Mouse (Mus musculus): Measurements from ENCODE around the gene Asb2. TPM values are rescaled to one million over a fixed set of nuclear protein-coding genes. Genes with fewer than 3 reads are reported as not detected.
A peak's percentile ranks its signal among the peaks of the same experiment; 100 is the strongest.

Asb2 gene
- total RNA-seq, 2 experiments from 2014 or later, result 344 to 526 TPM

DNA sequence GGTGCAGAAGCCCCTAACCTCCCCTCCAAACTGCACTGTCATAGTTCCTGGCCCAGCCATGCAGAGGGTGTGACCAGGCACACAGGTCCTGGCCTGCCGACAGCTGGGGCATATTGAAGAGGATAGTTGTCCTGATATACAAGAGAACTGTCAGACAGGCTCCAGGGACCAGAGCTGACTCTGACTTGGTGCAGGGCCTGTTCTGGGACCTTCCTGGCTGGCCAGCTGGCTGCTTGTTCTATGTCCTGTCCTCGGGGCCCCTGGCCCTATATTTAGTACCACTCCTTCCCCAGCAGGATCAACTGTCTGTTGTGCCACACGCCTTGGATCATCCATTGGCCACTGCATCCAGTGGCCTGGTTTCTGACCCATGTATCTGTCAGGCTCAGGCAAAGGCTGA, 6.5 kb upstream of the Asb2 start:
- intact Hi-C loops (cut with DNase I), result no loop called here
- peak; percentile 40 to 63 for DNase-seq

DNA sequence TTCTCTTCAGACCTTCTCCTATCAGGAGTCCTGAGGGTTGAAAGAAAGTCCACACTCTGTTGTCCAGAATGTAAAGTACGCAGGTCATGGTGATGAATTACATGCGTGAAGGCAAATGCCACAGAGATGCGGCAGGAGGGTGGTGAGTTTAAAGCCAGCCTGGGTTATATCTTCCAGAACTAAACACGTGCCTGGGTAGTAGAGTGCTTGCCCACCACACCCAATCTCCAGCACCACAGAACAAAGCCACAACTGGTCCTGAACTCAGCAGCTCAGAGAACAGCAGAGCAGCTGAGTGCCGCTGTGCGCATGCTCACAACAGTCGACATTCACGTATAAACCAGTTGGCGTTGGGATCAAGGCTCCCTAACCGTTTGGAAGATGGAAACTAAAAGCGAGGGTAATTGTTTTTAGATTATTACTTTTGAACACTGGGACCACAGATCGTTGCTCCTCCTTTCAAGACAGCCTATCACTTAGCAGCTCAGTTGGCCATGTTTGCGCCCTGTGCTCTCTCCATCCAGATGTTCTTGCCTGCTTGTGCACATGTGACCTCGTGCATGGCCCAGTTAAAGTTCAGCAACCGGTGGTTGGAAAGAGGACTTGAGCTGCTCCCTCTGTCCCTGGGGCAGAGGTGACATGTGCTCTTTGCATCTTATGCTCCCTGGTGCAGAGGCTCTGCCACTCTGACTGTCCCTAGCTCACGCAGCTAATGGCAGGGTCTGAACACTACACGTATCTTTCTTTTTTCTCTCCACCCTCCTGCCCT, 5.9 kb upstream of the Asb2 start:
- no peak for DNase-seq
- intact Hi-C loops (cut with DNase I), result no loop called here

DNA sequence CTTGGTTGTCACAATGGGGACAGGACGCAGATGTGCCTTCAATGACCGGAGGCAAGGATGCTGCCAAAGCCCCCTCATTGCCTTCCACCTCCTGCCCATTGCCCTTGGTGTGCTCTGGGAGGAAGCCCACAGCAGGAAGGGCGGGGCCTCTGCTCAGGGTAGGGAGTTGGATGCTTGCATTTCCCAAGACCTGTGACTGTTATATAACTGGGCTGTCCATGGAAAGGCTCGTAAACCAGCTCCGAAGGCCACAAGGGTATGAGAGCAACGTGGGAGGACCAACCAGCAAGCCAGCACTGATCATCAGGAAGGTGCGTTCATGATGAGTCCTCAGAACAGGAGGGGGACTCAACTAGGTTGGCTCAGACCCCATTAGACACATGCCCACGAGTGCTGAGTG, 5.0 kb upstream of the Asb2 start:
- intact Hi-C loops (cut with DNase I), result no loop called here
- DNase-seq, result no peak

DNA sequence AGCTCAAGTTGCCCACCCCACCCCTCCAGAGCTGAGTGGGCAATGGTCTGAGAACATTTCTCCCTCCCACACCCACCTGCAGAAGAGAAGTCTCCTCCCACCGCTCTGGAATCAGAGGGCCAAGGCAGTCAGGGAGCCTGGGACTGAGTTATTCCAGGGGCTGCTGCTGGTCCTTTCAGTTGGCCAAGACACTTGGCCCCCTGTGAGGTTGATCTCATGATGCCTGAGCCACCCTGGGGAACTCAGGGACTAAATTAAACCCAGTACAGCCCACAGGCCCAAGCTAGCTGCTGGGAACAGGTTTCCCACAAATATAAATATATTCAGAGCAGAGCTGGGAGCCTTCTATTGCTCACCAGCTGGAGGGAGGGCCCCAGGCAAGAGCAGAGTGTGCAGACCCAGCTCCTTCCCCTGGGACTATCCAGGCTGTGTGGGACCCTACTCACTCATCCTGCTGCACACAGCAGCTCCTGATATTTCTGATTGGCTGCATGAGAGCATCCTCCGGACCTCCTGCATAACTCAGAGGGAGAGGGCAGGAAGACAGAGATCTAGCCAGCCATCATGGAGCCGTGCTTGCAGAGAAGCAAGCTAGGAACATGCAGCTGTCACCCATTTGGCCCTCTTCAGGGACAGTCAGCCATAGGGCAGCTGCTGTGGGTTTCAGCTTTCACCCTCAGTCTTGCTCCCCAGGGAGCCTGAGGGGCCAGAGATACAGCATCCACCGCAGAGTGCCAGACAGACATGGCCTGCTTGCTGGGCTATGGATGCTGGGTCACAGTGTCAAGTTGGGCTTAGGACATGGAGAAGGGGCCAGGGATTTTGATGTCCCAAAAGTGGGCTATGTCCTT, 3.4 kb upstream of the Asb2 start:
- intact Hi-C loops (cut with DNase I), result no loop called here
- DNase-seq, result peak; percentile 45 to 53

DNA sequence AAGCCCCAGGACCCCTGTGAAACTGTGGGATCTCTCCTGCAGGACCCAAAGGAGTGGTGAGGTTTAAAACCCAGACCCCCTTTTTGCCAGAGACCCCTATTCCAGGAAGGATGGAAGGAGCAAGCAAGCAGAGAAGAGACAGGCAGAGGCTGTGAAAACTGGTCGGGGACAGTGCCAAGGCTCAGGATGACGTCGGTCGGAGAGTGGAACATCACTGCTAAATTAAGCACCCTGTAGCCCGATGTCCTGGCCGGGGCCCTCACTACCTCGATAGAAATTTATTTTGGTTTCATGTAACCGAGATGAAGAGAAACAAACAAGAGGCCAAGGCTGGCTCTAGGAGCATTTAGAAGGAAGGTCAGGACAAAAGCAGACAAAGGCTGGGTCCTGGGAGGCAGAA, 2.4 kb upstream of the Asb2 start:
- DNase-seq, result peak; percentile 58 to 68
- intact Hi-C loops (cut with DNase I), result no loop called here

DNA sequence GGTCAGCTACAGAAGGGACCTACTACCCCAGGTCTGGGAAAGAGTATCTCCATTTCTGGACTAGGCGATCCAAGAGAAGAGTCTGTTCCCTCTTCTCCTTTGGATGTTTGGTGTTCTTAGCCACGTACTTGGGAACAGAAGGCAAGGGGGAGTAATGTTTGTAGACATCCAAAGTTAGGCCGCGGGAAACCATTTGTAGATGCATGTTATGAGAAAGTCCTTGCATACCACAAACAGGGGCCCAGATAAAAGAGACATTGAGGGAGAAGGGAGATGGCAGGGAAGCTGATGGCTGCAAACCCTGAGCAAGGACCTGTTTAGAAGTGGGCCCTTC, 581 bp upstream of the Asb2 start:
- intact Hi-C loops (cut with DNase I), result no loop called here
- no peak for DNase-seq

DNA sequence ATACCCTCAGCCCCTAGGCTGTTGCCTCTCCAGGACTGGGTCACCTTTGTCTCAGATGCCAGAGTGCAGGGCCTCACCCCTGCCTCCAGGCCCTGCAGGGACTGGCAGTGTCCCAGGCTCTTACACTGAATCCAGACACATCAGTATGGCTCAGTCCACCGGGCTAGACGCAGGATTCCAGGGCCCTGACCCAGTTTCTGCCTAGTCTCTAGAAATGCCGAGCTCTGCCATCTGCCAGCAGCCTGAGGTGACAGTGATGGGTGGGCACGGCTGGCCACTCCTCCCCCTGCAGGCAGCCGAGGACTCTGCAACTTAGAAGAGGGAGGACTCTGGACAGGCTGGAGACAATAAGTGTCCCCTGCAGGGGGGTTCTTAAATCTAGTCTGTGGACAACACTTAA, 2.3 kb downstream of the Asb2 start:
- DNase-seq, result peak; percentile 66 to 74
- intact Hi-C loops (cut with DNase I), result no loop called here

DNA sequence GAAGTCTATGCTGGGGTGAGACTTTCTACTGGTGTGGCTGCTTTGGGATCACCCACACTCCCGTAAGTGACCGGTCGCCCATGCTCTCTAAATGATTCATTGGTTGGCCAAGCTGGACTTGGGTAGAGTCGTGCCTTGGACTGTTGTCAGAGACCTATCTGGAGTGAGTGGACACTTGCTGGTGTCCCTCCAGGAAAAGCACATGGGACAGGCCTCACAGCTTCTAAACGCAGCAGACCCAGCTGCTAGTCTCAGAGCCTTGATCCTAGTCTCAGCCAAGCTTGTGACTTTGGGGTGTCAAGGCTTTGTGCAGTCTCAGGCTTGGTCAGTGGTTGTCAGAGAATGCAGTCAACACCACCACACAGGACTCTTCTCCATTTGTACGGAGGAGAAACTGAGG, 3.1 kb downstream of the Asb2 start:
- intact Hi-C loops (cut with DNase I), result no loop called here
- DNase-seq, result peak in 1 of 2 experiments; percentile 64

DNA sequence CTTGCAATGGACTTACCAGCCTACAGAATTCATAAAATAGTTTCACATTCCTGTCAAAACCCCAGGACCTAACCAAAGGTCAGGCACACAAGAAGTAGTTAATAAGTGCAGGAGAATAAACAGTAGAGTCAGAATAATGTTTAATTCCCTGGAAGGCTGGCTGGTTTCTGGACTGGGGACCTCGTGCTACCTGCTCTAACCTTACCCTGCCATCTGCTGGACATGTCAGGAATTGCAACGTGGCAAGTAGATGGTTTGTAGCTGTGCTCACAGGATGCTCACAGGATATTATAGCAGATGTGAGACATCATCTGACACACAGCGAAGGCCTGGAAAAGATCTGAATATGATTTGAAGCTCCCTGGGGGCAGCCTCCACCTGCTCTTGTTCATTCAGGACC, 7.3 kb downstream of the Asb2 start:
- intact Hi-C loops (cut with DNase I), result no loop called here
- DNase-seq, result peak; percentile 55 to 69

DNA sequence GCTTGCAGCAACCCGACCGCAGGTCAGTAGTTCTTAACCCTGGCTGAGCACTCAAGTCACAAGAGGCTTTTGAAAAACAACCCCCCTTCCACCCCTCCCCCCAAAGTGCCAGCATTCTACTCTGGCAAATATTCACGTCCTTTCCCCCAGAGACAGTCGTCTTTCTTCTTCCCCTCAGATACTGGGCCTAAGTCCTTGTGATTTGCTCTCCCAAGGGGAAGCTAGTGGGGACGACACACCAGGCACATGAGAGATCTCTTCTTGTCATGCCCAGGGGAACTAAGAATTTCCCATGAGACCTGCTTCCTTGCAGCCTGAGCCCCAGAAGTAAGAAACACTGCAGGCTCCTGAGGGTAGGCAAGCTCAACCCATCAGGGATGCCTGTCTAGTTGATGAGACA, 8.4 kb downstream of the Asb2 start:
- intact Hi-C loops (cut with DNase I), result loop anchor here (1.0 to 2.0 kb wide), 2 partner anchors 19 to 21 kb away; no protein-coding TSS in a partner anchor
- DNase-seq, result no peak

DNA sequence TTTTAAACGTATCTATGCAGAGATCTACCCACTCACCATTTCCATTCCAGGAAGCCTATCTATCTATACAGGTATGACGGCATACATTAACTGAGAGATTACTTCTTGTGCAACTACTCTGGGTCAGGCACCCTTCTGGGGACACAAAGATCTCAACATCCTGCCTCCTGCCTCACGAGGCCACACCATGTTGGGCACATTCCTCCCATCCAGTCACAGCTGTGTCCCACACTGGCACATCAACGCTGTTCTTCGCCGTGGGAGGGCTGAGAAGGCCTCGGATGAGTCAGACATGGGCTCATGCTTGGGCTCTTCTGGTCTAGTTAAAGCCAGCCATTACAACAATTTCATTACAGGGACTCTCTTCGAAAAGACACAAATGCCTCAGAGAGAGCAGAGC, 8.9 kb downstream of the Asb2 start:
- DNase-seq, result no peak
- intact Hi-C loops (cut with DNase I), result loop anchor here (1.0 to 2.0 kb wide), 2 partner anchors 20 to 21 kb away; no protein-coding TSS in a partner anchor

DNA sequence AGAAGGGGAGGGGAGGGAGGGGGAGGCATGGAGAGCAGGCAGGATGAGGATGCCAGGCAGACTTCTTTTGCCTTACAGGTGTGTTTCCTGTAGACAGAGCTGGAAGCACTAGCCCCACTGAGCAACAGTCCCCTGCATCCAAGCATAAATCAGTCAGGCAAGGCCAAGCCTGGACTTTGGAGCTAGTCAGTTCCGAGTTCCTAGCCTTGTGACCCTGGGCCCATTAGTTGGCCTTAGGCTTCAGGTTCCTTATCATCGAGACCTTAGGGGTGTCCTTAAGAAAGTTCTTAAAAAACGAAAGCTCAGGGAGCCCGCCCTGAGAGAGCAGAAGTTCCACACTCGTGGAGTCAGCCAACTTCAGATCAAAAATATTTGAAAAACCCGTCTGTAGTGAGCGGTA, 10.9 kb downstream of the Asb2 start:
- intact Hi-C loops (cut with DNase I), result no loop called here
- DNase-seq, result no peak

DNA sequence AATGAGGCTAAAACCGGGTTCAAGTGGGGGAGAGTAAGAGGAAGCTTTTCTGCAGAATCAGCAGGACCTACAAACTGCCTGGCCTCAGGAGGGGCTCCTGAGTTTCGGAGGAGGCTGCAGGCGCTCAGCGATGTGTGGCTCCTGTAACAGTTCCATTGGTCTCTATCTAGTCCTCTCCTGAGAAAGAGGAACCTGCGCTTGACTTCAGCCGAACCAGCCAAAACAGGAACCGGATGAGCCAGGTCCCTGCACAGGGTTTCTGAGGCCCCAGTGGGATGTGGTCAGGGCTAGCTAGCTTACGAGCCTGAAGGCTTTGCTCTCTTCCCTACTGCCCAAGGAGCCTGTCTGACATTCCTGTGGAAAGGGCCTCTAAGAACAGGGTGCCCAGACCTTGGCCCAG, 12.3 kb downstream of the Asb2 start:
- DNase-seq, result no peak
- intact Hi-C loops (cut with DNase I), result no loop called here

DNA sequence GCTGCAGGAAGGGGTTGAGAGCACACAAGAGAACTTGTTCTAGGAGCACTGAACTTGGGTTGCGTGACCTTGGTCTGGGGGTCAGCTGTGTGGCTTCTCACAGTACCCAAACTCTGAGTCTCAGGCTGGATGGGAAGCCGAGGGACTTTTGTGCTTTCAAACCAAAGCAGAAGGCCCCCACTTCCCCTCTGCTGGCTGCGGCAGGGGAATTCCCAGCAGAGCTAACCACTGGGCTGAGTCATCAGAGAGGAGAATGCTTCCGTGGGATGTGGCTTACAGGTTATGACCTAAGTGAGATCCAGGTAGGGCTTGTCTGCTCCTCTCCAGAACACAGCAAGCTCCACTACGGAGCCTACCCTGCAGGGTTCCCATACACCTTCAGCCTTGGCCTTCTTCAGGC, 14.6 kb downstream of the Asb2 start:
- DNase-seq, result no peak
- intact Hi-C loops (cut with DNase I), result no loop called here

DNA sequence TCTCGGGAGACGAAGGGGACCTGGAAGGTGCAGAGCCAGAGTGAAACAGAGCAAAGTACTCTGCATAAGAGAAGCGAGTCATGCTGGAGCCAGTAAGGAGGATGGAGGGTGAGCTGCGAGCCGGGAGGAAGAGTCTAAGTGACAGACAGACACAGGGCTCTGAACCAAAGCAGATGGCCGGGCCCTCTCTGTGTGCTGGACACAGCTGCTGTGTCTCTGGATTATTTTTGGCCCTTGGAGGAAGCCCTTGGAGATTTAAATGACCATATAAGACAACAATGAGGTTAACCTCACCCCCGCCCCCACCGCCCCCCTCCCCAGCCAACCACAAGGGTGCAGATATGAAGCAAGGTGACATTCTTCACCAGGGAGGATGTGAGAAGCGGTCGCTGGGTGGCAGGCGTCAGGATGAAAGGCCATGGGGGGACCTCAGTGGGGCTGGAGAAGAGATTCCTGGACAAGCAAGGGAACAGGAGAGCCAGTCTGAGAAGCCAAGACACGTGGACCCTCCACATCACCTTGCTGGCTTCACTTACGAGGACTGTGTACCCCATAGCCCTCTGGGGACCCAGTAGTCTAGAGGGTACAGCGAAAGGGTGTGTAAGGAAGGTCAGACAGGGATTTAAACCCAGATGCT, 17.5 kb downstream of the Asb2 start:
- DNase-seq, result no peak
- intact Hi-C loops (cut with DNase I), result no loop called here

DNA sequence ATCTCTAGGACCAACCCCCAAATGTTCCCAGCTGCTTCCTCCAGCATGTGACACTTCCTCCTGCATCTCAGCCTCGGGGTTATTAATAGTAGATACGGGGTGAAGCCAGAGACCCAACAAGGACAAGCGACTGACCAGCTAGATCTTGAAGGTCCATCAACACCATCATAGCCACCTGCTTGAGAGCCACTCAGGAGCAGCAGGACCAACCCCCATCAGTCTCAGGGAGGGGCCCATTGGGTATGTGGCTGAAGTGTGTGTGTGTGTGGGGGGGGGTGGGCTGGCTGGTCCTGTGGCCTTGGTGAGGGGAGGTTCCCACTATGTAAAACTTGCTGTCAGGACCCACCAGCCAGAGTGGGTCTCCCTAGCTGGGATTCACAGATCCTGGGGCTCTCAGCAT, 19.0 kb downstream of the Asb2 start:
- intact Hi-C loops (cut with DNase I), result no loop called here
- no peak for DNase-seq

DNA sequence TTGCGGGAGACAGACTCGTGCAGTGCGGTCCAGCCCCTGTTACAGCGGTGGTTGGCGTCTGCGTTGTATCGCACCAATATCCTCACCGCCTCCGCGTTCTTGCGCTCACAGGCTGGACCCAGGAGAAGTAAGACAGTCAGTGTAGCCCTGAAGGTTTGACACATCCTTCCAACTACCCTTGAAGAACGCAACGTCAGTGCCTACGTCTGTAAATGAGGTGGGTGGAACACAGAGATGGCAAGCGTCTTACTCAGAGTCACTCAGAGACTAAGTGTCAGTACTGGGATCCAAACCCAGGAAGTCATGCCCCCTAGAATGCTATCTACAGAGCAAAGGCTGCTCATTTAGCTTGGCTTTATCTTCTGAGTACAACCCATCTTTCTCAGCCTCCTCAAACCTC, 22.4 kb downstream of the Asb2 start:
- DNase-seq, result no peak
- intact Hi-C loops (cut with DNase I), result no loop called here

DNA sequence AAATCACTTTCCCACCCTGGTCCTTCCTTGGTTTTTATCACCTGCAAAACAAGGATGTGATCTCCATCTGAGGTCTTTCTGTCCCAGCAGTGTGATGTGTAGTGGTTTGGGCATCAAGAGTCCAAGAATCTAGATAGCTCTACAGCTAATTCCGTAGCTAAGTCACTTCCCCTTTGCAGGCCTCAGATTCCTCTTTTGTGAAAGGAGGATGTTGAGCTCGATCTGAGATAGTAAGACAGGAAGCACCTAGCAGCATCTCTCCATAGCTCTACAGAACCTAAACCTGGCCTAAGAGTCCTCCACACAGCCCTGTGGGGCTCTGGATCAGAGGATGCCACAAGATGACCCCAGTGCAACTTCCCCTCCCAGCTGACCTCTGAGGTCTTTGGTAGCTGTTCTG, 22.9 kb downstream of the Asb2 start:
- DNase-seq, result no peak
- intact Hi-C loops (cut with DNase I), result no loop called here

DNA sequence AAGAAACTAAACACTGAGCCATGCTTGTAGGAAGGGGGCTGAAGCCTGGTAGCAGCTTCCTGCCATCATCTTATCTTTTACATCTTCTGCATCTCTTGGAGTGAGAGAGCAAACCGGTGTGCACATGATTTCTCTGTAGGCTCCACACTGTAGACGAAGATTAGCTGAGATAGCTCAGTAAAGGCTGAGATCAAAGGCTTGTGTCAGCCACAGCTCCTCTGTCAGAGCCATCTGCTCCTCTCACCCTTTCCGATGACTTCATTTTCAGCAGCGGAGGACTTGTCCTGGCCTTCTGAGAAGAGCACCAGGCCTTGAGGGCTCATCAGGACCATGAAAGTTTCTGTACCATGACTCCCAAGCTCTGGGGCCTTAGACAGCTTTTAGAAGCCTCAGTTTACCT, 24.3 kb downstream of the Asb2 start:
- intact Hi-C loops (cut with DNase I), result no loop called here
- no peak for DNase-seq

DNA sequence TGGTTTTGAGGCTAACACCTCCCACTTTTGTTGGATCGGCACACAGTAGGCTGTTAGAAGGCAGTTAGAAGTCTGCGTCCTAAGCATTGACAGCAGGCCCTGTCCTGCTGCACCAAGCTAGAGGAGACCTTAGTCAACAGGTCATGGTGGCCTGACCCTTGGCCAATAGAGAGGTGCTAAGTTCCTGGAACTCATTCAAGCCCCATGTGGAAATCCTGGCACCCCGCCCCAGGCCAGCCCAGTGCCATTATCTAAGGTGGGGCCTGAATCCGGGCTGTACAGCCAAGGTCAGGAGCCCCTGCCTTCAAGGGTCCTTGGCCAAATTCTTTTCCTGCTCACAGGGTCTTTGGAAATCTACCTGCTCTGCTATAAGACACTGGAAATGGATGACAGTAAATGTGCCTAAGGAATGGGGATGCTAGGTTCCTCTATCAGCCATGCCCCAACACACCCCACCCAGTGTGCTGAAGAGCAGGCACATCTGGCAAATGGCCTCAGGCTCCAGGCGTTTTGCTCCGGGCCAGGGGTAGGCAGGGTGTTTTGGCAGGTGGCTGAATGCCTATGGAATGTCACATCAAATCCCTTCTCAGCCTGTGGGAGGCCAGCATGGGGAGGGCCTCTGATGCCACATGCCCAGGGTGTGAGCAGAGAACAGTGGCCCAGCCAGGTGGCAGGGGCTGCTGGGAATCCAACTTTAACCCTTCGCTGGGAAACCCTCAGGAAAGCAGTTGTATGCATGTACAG, 27.2 kb downstream of the Asb2 start:
- intact Hi-C loops (cut with DNase I), result no loop called here
- no peak for DNase-seq

DNA sequence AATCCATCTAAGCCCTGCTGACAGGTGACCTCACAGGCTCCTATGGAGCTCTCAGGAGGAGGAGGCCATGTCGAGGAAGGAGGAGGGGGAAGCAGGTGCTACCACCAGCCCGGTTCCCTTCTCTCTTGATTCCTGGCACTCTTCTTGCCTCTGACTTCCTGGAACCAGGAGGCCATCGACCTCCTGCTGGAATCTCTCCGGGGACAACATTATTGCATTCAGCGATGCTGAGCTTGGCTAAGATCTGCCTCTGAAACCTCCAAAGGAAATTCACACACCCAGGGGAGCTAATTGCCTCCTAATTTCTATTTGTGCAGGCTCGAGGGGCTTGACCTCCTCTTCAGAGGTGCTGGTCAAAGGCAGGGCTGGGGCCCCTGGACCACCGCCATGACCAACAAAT, 28.7 kb downstream of the Asb2 start:
- intact Hi-C loops (cut with DNase I), result no loop called here
- no peak for DNase-seq

Measured in gastrocnemius, postnatal 36 days (tissue).